Mouse (Mus musculus) lung, postnatal 25 days (tissue): ENCODE measurements at regions not wholly inside any gene's neighbourhood (a gene's known extent, or its start where the extent isn't known, plus 50 kb on each side); places are given as distances from the start of the nearest gene placed in this dataset.

Experiments
- DNase-seq: peaks from one replicate; pipeline ENCODE4 v3.0.0; 2022; ENCODE audit warnings: low spot score

DNA sequence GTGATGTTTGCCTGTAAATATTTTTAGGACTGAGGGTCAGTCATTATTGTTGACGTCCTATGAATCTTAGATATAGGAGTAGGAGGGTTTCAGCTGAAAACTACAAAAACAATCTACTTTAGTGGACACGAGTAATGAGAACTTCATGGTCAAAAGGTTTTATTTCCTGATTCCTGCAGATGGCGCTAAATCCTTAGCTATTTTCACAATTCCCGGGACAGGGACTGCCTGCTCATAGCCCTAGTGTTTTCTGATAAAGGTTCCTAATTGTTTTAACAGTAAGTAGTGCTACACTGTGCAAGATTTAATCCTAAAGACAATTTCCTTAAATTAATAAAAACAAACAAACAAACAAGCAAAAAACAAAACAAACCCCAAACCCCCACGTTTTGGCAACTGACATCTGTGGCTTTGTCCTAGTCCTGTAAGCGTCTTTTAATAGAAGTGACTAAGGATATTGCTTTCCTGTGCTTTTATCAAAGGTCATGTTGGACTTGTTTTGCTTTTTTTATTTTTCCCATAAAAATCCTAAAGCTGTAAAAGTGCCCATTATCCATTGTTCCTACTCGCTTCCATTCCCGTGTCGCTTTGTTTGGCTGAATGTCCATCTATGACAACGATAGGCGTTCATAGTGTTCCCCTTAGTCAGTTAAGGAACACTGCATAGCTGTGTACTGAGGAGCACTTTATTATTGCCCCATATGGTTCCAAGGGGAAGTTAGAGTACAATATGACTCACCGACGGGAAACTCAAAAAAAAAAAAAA is 53.5 kb upstream of the Akr1e1 start:
- peak; percentile 64 for DNase-seq
